Mouse (Mus musculus) lung, embryonic 16.5 days (tissue): Measurements from ENCODE around the gene Slc2a9. TPM values are rescaled to one million over a fixed set of nuclear protein-coding genes. Genes with fewer than 3 reads are reported as not detected.

ENCODE experiments used
- ATAC-seq: fragments of 200-750 bp; cut with Nextera tagmentation; 2 replicates; pipeline ENCODE4 v1.8.0; 2017; ENCODE audit warnings: low read depth, mild to moderate bottlenecking, moderate library complexity
- H3K27ac ChIP-seq: fragments of 300-500 bp; sonication (generic); 2 replicates; pipeline ENCODE4 v1.5.1; 2014; ENCODE audit warnings: mild to moderate bottlenecking, control low read depth, low read length
- H3K27me3 ChIP-seq: fragments of 300-500 bp; sonication (generic); 2 replicates; pipeline ENCODE4 v1.6.1; 2014; ENCODE audit warnings: low read depth, low read length, mixed read lengths; ENCODE audit not compliant: control insufficient read depth, insufficient read depth
- H3K36me3 ChIP-seq: fragments of 300-500 bp; sonication (generic); 2 replicates; pipeline ENCODE4 v1.6.1; 2014; ENCODE audit warnings: low read length; ENCODE audit not compliant: control insufficient read depth, insufficient read depth
- H3K4me1 ChIP-seq: fragments of 300-500 bp; sonication (generic); replicated peaks from 2 replicates; pipeline ENCODE4 v1.6.1; 2014; ENCODE audit warnings: low read length, mixed read lengths; ENCODE audit not compliant: control insufficient read depth, insufficient read depth
- H3K4me2 ChIP-seq: fragments of 300-500 bp; sonication (generic); 2 replicates; pipeline ENCODE4 v1.6.1; 2014; ENCODE audit warnings: low read depth, low read length, control low read depth
- H3K4me3 ChIP-seq: fragments of 300-500 bp; sonication (generic); 2 replicates; pipeline ENCODE4 v1.5.1; 2014; ENCODE audit warnings: mild to moderate bottlenecking, low read length, control low read depth
- H3K9ac ChIP-seq: fragments of 300-500 bp; sonication (generic); 2 replicates; pipeline ENCODE4 v1.6.1; 2014; ENCODE audit warnings: low read length, control low read depth
- H3K9me3 ChIP-seq: fragments of 300-500 bp; sonication (generic); 2 replicates; pipeline ENCODE4 v1.6.1; 2016; ENCODE audit warnings: low read length; ENCODE audit not compliant: control insufficient read depth
- WGBS: fragments of 180-500 bp; shearing (Covaris S2); extraction: QIAGEN DNeasy Blood & Tissue Kit; methylation state at CpG from one replicate; pipeline ENCODE4 v1.1.7; 2014; 5-methylcytosine and 5-hydroxymethylcytosine counted together
- polyA plus RNA-seq: library from polyadenylated mRNA; unstranded; fragments of >200 nt; fragmentation: Nextera tagmentation; extraction: Ambion mirVana; gene quantifications from 2 replicates; pipeline ENCODE4 v1.2.1, GENCODE M21; 2015

The Slc2a9 gene
- polyA plus RNA-seq, 1 experiment from 2014 or later, result 1.2 TPM

GRCm38 (mm10) chr5:38491763-38492162 is 11.2 kb downstream of the Slc2a9 start:
- H3K4me2 ChIP-seq, result no peak overlapping the region
- no peaks in the 10 kb centered on the region for H3K36me3 ChIP-seq
- H3K4me3 ChIP-seq, result no peak overlapping the region
- no peaks in the 10 kb centered on the region; the same call in 1 of the 2 replicates for H3K27me3 ChIP-seq
- WGBS, result 71% methylated on average over 8 of the region's 8 CpGs
- no peak overlapping the region for H3K27ac ChIP-seq
- no peaks in the 10 kb centered on the region for H3K9me3 ChIP-seq
- no peak for ATAC-seq
- no peaks in the 10 kb centered on the region for H3K4me1 ChIP-seq
- no peak overlapping the region for H3K9ac ChIP-seq

GRCm38 (mm10) chr5:38489739-38490138 is 13.2 kb downstream of the Slc2a9 start:
- no peak overlapping the region for H3K4me3 ChIP-seq
- H3K27ac ChIP-seq, result no peak overlapping the region
- H3K9me3 ChIP-seq, result no peaks in the 10 kb centered on the region
- 75% methylated on average over 4 of the region's 4 CpGs for WGBS
- ATAC-seq, result no peak
- no peaks in the 10 kb centered on the region for H3K4me1 ChIP-seq
- no peaks in the 10 kb centered on the region; the same call in 1 of the 2 replicates for H3K27me3 ChIP-seq
- H3K4me2 ChIP-seq, result no peak overlapping the region
- no peak overlapping the region for H3K9ac ChIP-seq
- H3K36me3 ChIP-seq, result no peaks in the 10 kb centered on the region

- H3K4me2 ChIP-seq, result no peak overlapping the region
- no peak overlapping the region for H3K9ac ChIP-seq
- H3K4me3 ChIP-seq, result no peak overlapping the region
- H3K27me3 ChIP-seq, result no peaks in the 10 kb centered on the region; the same call in 1 of the 2 replicates
- H3K36me3 ChIP-seq, result no peaks in the 10 kb centered on the region
- H3K4me1 ChIP-seq, result no peaks in the 10 kb centered on the region
- H3K27ac ChIP-seq, result no peak overlapping the region
- no peaks in the 10 kb centered on the region for H3K9me3 ChIP-seq
- ATAC-seq, result no peak
- 68% methylated on average over 20 of the region's 20 CpGs for WGBS
Observed at GRCm38 (mm10) chr5:38488673-38489615, 14.0 kb downstream of the Slc2a9 start.

GRCm38 (mm10) chr5:38488026-38488425 is 14.9 kb downstream of the Slc2a9 start:
- ATAC-seq, result no peak
- no peak overlapping the region for H3K27ac ChIP-seq
- WGBS, result 41% methylated on average over 6 of the region's 6 CpGs
- no peaks in the 10 kb centered on the region for H3K36me3 ChIP-seq
- no peak overlapping the region for H3K4me3 ChIP-seq
- H3K4me2 ChIP-seq, result no peak overlapping the region
- no peaks in the 10 kb centered on the region; the same call in 1 of the 2 replicates for H3K27me3 ChIP-seq
- no peaks in the 10 kb centered on the region for H3K4me1 ChIP-seq
- H3K9me3 ChIP-seq, result no peaks in the 10 kb centered on the region
- H3K9ac ChIP-seq, result no peak overlapping the region

- Histone ChIP-seq H3K27ac (no peak overlapping the region), H3K9ac (no peak overlapping the region), H3K4me3 (no peak overlapping the region), H3K36me3 (no peaks in the 10 kb centered on the region), H3K4me1 (no peaks in the 10 kb centered on the region), H3K9me3 (no peaks in the 10 kb centered on the region), H3K27me3 (no peaks in the 10 kb centered on the region; the same call in 1 of the 2 replicates), H3K4me2 (no peak overlapping the region)
- ATAC-seq, result no peak
- 73% methylated on average over 4 of the region's 4 CpGs for WGBS
Observed at GRCm38 (mm10) chr5:38487247-38487646, 15.7 kb downstream of the Slc2a9 start.

GRCm38 (mm10) chr5:38485946-38486345 is 17.0 kb downstream of the Slc2a9 start:
- Histone ChIP-seq H3K36me3 (no peaks in the 10 kb centered on the region), H3K4me2 (no peak overlapping the region), H3K27me3 (no peaks in the 10 kb centered on the region; the same call in 1 of the 2 replicates), H3K27ac (no peak overlapping the region), H3K9me3 (no peaks in the 10 kb centered on the region), H3K4me3 (no peak overlapping the region), H3K9ac (no peak overlapping the region), H3K4me1 (no peaks in the 10 kb centered on the region)
- 72% methylated on average over 4 of the region's 4 CpGs for WGBS
- ATAC-seq, result no peak

- Histone ChIP-seq H3K4me3 (no peak overlapping the region), H3K27ac (no peak overlapping the region), H3K4me1 (peaks cover 11% of the 10 kb centered on the region), H3K9me3 (no peaks in the 10 kb centered on the region), H3K27me3 (no peaks in the 10 kb centered on the region), H3K4me2 (no peak overlapping the region), H3K9ac (no peak overlapping the region), H3K36me3 (no peaks in the 10 kb centered on the region)
- WGBS, result 54% methylated on average over 7 of the region's 7 CpGs
- ATAC-seq, result no peak
Observed at GRCm38 (mm10) chr5:38483518-38484110, 19.3 kb downstream of the Slc2a9 start.

GRCm38 (mm10) chr5:38480822-38481707 is 21.9 kb downstream of the Slc2a9 start:
- no peaks in the 10 kb centered on the region for H3K36me3 ChIP-seq
- H3K27ac ChIP-seq, result no peak overlapping the region
- H3K4me2 ChIP-seq, result peak overlapping the region; percentile 68
- H3K27me3 ChIP-seq, result no peaks in the 10 kb centered on the region
- no peak overlapping the region for H3K9ac ChIP-seq
- H3K9me3 ChIP-seq, result no peaks in the 10 kb centered on the region
- H3K4me1 ChIP-seq, result peaks cover 11% of the 10 kb centered on the region
- peak overlapping the region; percentile 53; the same call in 1 of the 2 replicates for H3K4me3 ChIP-seq
- no peak for ATAC-seq
- 71% methylated on average over 10 of the region's 10 CpGs for WGBS
